ENCODE assay signal across 17 mouse cellular contexts in the genomic region with DNA sequence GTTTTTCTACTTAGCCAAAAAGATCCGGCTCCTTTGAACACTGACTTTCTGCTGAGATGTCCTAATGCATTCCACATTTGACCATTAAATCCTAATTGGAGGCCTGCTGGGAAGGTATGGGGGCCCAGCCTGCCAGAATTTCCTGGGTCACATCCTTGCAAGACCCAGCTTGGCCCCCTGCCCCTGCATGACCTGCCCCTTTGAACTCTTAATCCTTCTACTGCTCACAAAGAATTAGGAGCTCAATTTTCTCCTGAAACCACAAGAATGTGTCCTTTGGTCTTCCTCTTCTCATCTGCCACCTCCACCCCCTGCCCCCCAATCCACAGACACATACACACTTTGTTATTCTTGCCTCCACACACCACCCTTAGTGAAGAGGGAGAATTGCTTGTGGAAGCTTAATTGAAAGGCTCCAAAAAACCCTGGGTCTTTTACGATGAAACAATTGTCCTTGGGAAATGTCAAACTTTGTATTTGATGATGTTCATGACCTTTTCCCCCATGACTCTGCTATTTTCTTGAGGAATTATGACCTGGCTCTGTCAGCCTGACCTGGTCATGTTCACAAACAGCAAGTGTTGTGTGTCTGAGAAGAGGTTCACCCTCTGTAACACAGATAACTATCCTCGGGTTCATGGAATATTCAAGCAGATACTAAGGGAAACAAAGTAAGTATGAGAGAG.
DNase-seq lines count a peak whose midpoint lies in the region; ATAC-seq and TF ChIP-seq lines count a peak whose summit lies in the region.
"Had no signal": no experiment of that assay in that cellular context is flagged by ENCODE, and none has a peak within 500 bp of the region (broad histone marks: within the 10 kb centered on the region; RNA-seq: fewer than 3 reads in every experiment).

No protein-coding gene starts in this region.

- H3K4me1 ChIP-seq in forebrain, embryonic 10.5 days: peaks cover 22% of the 10 kb centered on the region
- H3K4me1 ChIP-seq in forebrain, postnatal 0 days (ENCODE audit: insufficient read depth): no peaks in the 10 kb centered on the region
- peaks cover 7% of the 10 kb centered on the region; the same call in 1 of the 2 replicates for H3K4me1 ChIP-seq in midbrain, embryonic 11.5 days (ENCODE audit: control insufficient read depth, insufficient read depth, low read length)
- H3K4me1 ChIP-seq in midbrain, embryonic 14.5 days (ENCODE audit: control insufficient read depth, insufficient read depth, low read length): no peaks in the 10 kb centered on the region
- peaks cover 2% of the 10 kb centered on the region; the same call in 1 of the 2 replicates for H3K4me1 ChIP-seq in limb, embryonic 11.5 days (ENCODE audit: control insufficient read depth, insufficient read depth, low read length)
- no peaks in the 10 kb centered on the region for H3K4me1 ChIP-seq in liver, embryonic 12.5 days
- H3K4me1 ChIP-seq: forebrain, embryonic 15.5 days; lung, embryonic 15.5 days; megakaryocyte, embryonic 14.5 days; neural tube, embryonic 13.5 days had no signal

- peaks cover 59% of the 10 kb centered on the region for H3K27me3 ChIP-seq in forebrain, embryonic 10.5 days (ENCODE audit: poor library complexity, severe bottlenecking)
- H3K27me3 ChIP-seq in forebrain, postnatal 0 days (ENCODE audit: insufficient read depth, low read length): no peaks in the 10 kb centered on the region
- 0 out of 2 replicates have a peak, but pooled peaks cover 2% of the 10 kb centered on the region for H3K27me3 ChIP-seq in midbrain, embryonic 11.5 days (ENCODE audit: control insufficient read depth, insufficient read depth, low read length)
- no peaks in the 10 kb centered on the region for H3K27me3 ChIP-seq in midbrain, embryonic 14.5 days (ENCODE audit: control insufficient read depth, insufficient read depth, low read length)
- no peaks in the 10 kb centered on the region for H3K27me3 ChIP-seq in limb, embryonic 11.5 days (ENCODE audit: control insufficient read depth, insufficient read depth, low read length)
- no peaks in the 10 kb centered on the region for H3K27me3 ChIP-seq in liver, embryonic 12.5 days (replicated peaks)
- H3K27me3 ChIP-seq: forebrain, embryonic 15.5 days; lung, embryonic 15.5 days; megakaryocyte, embryonic 14.5 days; neural tube, embryonic 13.5 days had no signal

- no peak overlapping the region for H3K9ac ChIP-seq in forebrain, postnatal 0 days
- no peak overlapping the region for H3K9ac ChIP-seq in midbrain, embryonic 11.5 days (ENCODE audit: low read length)
- H3K9ac ChIP-seq in midbrain, embryonic 14.5 days (replicated peaks; ENCODE audit: low read length): no peak overlapping the region
- H3K9ac ChIP-seq in limb, embryonic 11.5 days (ENCODE audit: low read length): no peak overlapping the region
- no peak overlapping the region for H3K9ac ChIP-seq in liver, embryonic 12.5 days
- H3K9ac ChIP-seq: forebrain, embryonic 15.5 days; lung, embryonic 15.5 days; neural tube, embryonic 13.5 days had no signal

- H3K27ac ChIP-seq in forebrain, embryonic 10.5 days: no peak overlapping the region
- no peak overlapping the region for H3K27ac ChIP-seq in forebrain, postnatal 0 days (ENCODE audit: low read depth, low read length)
- H3K27ac ChIP-seq in midbrain, embryonic 11.5 days (ENCODE audit: low read depth, low read length): no peak overlapping the region
- H3K27ac ChIP-seq in midbrain, embryonic 14.5 days (replicated peaks; ENCODE audit: low read depth, low read length): no peak overlapping the region
- H3K27ac ChIP-seq in limb, embryonic 11.5 days (replicated peaks; ENCODE audit: low read depth, low read length): no peak overlapping the region
- no peak overlapping the region for H3K27ac ChIP-seq in liver, embryonic 12.5 days
- H3K27ac ChIP-seq: forebrain, embryonic 15.5 days; kidney, postnatal 0 days; lung, embryonic 15.5 days; neural tube, embryonic 13.5 days had no signal

- H3K36me3 ChIP-seq in forebrain, embryonic 10.5 days (replicated peaks): no peaks in the 10 kb centered on the region
- no peaks in the 10 kb centered on the region for H3K36me3 ChIP-seq in forebrain, postnatal 0 days (ENCODE audit: insufficient read depth)
- H3K36me3 ChIP-seq in midbrain, embryonic 11.5 days (ENCODE audit: control insufficient read depth, insufficient read depth, low read length): no peaks in the 10 kb centered on the region
- no peaks in the 10 kb centered on the region for H3K36me3 ChIP-seq in midbrain, embryonic 14.5 days (ENCODE audit: control insufficient read depth, insufficient read depth, low read length)
- H3K36me3 ChIP-seq in limb, embryonic 11.5 days (ENCODE audit: control insufficient read depth, insufficient read depth, low read length): no peaks in the 10 kb centered on the region
- H3K36me3 ChIP-seq in liver, embryonic 12.5 days: no peaks in the 10 kb centered on the region
- H3K36me3 ChIP-seq: forebrain, embryonic 15.5 days; lung, embryonic 15.5 days; neural tube, embryonic 13.5 days had no signal

- 0% methylated on average over 3 of the region's 3 CpGs for whole genome bisulfite sequencing in forebrain, embryonic 10.5 days
- 12% methylated on average over 3 of the region's 3 CpGs for WGBS in forebrain, postnatal 0 days
- 2% methylated on average over 3 of the region's 3 CpGs for WGBS in midbrain, embryonic 11.5 days
- 5% methylated on average over 3 of the region's 3 CpGs for WGBS in midbrain, embryonic 14.5 days
- 2% methylated on average over 3 of the region's 3 CpGs for WGBS in limb, embryonic 11.5 days
- WGBS in liver, embryonic 12.5 days (ENCODE audit: insufficient replicate concordance): 59% methylated on average over 3 of the region's 3 CpGs

- no peak for ATAC-seq in forebrain, postnatal 0 days
- ATAC-seq in midbrain, embryonic 11.5 days (ENCODE audit: low FRiP score): peak; percentile 52; the same call in 1 of the 2 replicates
- no peak for ATAC-seq in midbrain, embryonic 14.5 days (ENCODE audit: low FRiP score, low TSS enrichment)
- no peak for ATAC-seq in limb, embryonic 11.5 days (ENCODE audit: insufficient number of reproducible peaks, low FRiP score, low TSS enrichment, low read depth)
- ATAC-seq in liver, embryonic 12.5 days: no peak
- ATAC-seq: forebrain, embryonic 15.5 days; hindbrain, embryonic 16.5 days had no signal

- TF ChIP-seq CTCF in forebrain, postnatal 0 days (IDR thresholded peaks at IDR 0.05; ENCODE audit: low read depth): no peak

- no peaks in the 10 kb centered on the region for H3K9me3 ChIP-seq in forebrain, embryonic 10.5 days
- H3K9me3 ChIP-seq in forebrain, postnatal 0 days (ENCODE audit: low read length): no peaks in the 10 kb centered on the region
- H3K9me3 ChIP-seq in midbrain, embryonic 11.5 days (ENCODE audit: control insufficient read depth, low read length): no peaks in the 10 kb centered on the region
- H3K9me3 ChIP-seq in midbrain, embryonic 14.5 days (ENCODE audit: control insufficient read depth, low read length): no peaks in the 10 kb centered on the region
- H3K9me3 ChIP-seq in limb, embryonic 11.5 days (ENCODE audit: control insufficient read depth, low read length): no peaks in the 10 kb centered on the region
- no peaks in the 10 kb centered on the region for H3K9me3 ChIP-seq in liver, embryonic 12.5 days (replicated peaks)
- H3K9me3 ChIP-seq: forebrain, embryonic 15.5 days; lung, embryonic 15.5 days; megakaryocyte, embryonic 14.5 days; neural tube, embryonic 13.5 days had no signal

- no peak overlapping the region for H3K4me3 ChIP-seq in forebrain, embryonic 10.5 days
- H3K4me3 ChIP-seq in forebrain, postnatal 0 days (ENCODE audit: low read depth, low read length): no peak overlapping the region
- H3K4me3 ChIP-seq in midbrain, embryonic 11.5 days (ENCODE audit: low read depth, low read length): no peak overlapping the region
- no peak overlapping the region for H3K4me3 ChIP-seq in midbrain, embryonic 14.5 days (replicated peaks; ENCODE audit: low read depth, low read length)
- H3K4me3 ChIP-seq in limb, embryonic 11.5 days (ENCODE audit: low read depth, low read length): no peak overlapping the region
- H3K4me3 ChIP-seq in liver, embryonic 12.5 days: no peak overlapping the region
- H3K4me3 ChIP-seq: forebrain, embryonic 15.5 days; lung, embryonic 15.5 days; megakaryocyte, embryonic 14.5 days; neural tube, embryonic 13.5 days had no signal

- DNase-seq in forebrain, embryonic 10.5 days (ENCODE audit: extremely low spot score, low spot score): peak; percentile 76
- no peak for DNase-seq in forebrain, postnatal 0 days
- peak; percentile 87 for DNase-seq in midbrain, embryonic 11.5 days (ENCODE audit: low spot score, missing footprints)
- no peak for DNase-seq in midbrain, embryonic 14.5 days
- DNase-seq in embryo, embryonic 10.5 days (ENCODE audit: low spot score): peak; percentile 91
- peak; percentile 76 for DNase-seq in limb, embryonic 11.5 days (ENCODE audit: low spot score)
- no peak for DNase-seq in urinary bladder, postnatal 4 days (ENCODE audit: low spot score in 2 of 2)
- DNase-seq: gastrocnemius, postnatal 25 days; liver; right cerebral cortex, adult 18-20 months had no signal

- H3K4me2 ChIP-seq in forebrain, postnatal 0 days (ENCODE audit: low read depth): no peak overlapping the region
- H3K4me2 ChIP-seq in midbrain, embryonic 11.5 days: no peak overlapping the region
- no peak overlapping the region for H3K4me2 ChIP-seq in midbrain, embryonic 14.5 days (ENCODE audit: low read length)
- no peak overlapping the region for H3K4me2 ChIP-seq in limb, embryonic 11.5 days (ENCODE audit: low read depth, severe bottlenecking)
- H3K4me2 ChIP-seq in liver, embryonic 12.5 days: no peak overlapping the region
- H3K4me2 ChIP-seq: forebrain, embryonic 15.5 days; lung, embryonic 15.5 days; neural tube, embryonic 13.5 days had no signal

Comparison
In these comparisons a context has a peak if more than half of its experiments do, and no peak if none do; other contexts are left out.
1. DNase-seq: peak in forebrain, embryonic 10.5 days (single experiment), midbrain, embryonic 11.5 days (single experiment), embryo, embryonic 10.5 days (single experiment) and limb, embryonic 11.5 days (single experiment); none in forebrain, postnatal 0 days (single experiment), midbrain, embryonic 14.5 days (single experiment) and urinary bladder, postnatal 4 days (0 of 2).